Mouse (Mus musculus): Measurements from ENCODE around the gene Ppil2.

DNA sequence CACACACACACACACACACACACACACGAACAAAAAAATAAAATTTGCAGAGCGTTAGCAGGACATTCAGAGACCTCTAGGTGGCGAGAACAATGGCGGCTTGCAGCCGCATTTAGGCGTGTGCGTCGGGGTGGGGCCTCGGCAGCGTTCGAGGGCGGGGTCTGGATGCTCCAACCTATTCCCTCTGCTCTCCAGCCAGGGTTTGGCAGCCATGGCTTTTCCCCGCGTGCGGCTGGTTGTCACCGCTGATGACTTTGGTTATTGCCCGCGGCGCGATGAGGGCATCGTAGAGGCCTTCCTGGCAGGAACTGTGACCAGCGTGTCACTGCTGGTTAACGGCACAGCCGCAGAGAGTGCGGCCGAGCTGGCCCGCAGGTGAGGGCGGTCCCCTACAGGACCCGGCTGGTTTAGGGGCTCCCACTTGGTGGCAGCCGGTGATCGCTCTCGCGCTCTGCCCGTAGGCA, 35.7 kb upstream of the Ppil2 start, which contains the start of gene Ccdc116:
- TF ChIP-seq CTCF (IDR thresholded peaks at IDR 0.05; ENCODE audit: low read depth) (peak; percentile 62), EP300 (IDR thresholded peaks at IDR 0.05; ENCODE audit: low read depth) (no peak)
